Mouse (Mus musculus): ENCODE measurements around the gene Btbd18.

Gene Btbd18

DNA sequence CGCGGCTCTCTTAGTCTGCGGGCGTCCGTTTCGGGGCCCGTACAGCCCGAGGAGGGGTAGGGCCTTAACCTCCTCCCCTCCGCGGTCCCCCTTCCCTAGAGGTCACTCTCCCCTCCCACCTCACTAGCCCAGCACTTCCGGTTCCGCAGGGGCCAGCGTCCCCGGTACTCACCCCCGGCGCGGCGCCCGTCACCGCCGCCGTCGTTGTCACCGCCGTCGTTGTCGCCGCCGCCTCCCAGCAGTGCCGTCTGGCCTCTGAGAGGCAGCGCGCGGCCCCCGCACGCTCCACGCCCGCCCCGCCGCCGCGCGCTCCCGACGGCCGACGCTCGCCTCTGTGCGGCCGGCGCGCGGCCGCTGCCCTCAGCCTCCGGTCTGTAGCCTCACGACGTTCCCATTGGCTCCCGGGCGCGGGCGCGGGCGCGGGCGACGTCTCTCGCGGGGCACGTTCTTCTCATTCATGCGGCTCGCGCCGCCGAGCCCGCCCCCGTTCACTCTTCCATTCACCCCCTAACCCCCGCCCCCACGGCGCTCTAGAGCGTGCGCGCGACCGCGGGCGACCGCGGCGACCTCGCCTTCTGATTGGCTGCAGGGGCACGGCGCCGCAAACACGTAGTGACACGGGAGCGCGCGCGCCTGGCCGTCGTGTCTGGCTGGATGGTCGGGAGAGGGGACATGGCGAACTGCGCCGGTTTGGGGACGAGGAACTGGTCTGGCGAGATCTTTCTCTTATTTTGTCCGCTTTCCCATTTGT, 56.1 kb downstream of the Btbd18 start, which contains the start of gene Zdhhc5:
Gene Zdhhc5 (minus strand): TSS at position 370 of the 751 bp plus-strand sequence.
- ChIA-PET POLR2A (interaction anchor here in 3 of 4 experiments (0.8 to 8.6 kb wide), 25 partner anchors 8 to 136 kb away, joined by 3 to 83 read pairs (median 6); partner anchors contain the start of genes Clp1 (in 2 of the 3), Gm19426 (in 2 of the 3), Ctnnd1 (in 1 of the 3) and Gm28635 (in 1 of the 3)), CTCF (interaction anchor here in 1 of 4 experiments (0.5 kb wide), 1 partner anchor 1030 kb away, joined by 4 read pairs; no protein-coding TSS in a partner anchor)

DNA sequence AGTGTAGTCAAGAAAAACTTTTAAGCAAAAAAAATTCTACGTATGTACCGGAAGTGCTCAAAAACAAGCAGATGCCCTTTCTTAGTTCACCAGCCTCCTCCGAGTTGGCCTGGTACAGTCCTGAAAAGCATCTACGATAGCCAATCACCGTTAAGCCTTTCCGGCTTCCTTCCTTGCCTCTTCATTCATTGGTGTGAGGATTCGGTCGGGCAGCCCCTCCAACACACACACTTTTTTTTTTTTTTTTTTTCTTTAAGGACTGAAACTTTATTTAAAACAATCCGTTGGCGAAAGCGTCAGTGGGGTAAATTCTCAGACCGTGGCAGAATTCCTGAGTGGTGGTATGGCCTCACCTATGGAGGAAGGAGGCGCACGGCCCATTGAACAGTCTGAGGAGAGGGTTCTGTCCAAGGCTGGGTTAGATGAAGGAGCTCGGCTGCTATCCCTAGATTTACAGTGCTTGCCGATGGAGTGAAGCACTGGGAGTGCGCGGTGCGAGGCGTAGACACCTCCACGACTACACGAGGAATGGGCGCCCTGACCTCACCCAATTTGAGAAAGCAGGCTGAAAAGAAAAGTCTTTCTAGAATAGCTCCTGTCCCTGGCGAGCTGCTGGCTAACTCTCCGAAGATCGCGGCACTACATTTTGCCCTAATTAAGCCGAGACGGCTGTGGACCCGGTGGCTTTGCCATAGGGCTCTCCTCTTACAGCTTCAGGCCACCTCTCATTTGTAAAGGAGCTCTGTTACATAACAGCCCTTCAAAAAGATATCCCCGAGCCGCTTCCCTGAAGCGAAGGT, 56.9 kb downstream of the Btbd18 start:
- ChIA-PET CTCF (interaction anchor here in 2 of 4 experiments (0.7 to 0.9 kb wide), 2 partner anchors 94 to 133 kb away, joined by 3 read pairs; no protein-coding TSS in a partner anchor), POLR2A (interaction anchor here (0.5 to 3.4 kb wide), 52 partner anchors 7 to 1624 kb away, joined by 3 to 48 read pairs (median 4); partner anchors contain the start of genes Clp1 (in 4 of the 4), Gm19426 (in 2 of the 4), Gm28635 (in 2 of the 4) and Med19 (in 2 of the 4))

DNA sequence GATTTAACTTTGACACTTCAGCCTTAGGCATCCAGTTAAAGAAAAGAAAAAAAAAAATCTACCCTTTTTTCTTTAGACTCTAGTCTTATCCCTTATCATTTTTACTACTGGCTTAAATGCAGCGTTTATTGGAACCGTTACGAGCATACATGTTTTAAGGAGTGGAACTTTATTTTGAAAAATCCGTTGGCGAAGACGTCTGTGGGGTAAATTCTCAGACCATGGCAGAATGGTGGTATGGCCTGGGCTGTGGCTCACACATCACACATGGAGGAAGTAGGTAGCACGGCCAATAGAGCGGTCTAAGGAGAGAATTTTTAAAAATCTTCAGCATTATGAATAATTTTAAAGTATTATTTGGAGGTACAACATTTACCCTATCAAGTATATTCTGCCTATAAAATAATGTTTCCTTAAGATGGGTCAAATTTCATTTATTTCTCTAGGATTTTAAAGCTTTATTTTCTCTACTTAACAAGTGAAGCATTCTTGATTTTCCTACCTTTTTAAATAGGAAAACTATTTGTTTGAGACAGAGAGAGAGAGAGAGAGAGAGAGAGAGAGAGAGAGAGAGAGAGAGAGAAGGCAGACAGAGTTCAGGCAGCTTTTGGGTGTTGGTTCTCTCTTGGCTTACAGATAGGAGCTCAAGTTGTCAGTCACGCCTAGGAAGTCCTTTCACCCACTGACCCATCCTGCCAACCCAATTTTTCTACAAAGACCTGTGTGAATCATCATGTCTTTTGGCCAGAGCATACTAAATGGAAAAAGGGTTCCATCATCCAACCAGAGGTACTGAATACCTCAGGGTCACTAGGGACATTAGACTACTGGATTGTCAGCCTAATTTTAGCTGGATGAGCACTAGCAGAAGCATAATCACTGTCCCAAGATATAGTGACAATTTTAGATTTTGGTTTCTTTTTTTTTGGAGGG, 57.8 kb downstream of the Btbd18 start:
- ChIA-PET POLR2A (interaction anchor here (0.5 to 3.4 kb wide), 60 partner anchors 8 to 1625 kb away, joined by 3 to 48 read pairs (median 4); partner anchors contain the start of genes Clp1 (in 4 of the 4), Gm19426 (in 2 of the 4), Gm28635 (in 2 of the 4) and Med19 (in 2 of the 4)), CTCF (interaction anchor here in 2 of 4 experiments (0.5 to 0.9 kb wide), 3 partner anchors 21 to 169 kb away, joined by 3 to 4 read pairs (median 4); no protein-coding TSS in a partner anchor)

DNA sequence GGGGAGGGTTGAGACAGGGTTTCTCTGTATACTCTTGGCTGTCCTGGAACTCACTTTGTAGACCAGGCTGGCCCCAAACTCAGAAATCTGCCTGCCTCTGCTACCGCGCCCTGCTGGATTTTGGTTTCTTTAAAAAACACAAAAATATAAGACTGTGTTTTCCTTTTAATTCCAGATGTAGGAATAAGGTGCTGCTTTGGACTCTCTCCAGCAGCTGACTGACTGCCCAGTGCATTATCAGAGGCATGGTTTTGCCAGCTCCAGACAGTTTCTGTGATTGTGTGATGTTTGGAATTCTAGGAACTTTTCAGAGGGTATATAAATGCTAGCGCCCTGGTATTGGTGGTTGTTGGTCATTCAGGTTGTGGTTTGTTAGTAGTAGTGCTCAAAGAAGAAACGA, 58.5 kb downstream of the Btbd18 start:
- CTCF ChIA-PET = interaction anchor here in 2 of 4 experiments (0.5 to 0.8 kb wide), 2 partner anchors 20 to 168 kb away, joined by 4 read pairs; no protein-coding TSS in a partner anchor
- POLR2A ChIA-PET = interaction anchor here in 3 of 4 experiments (0.6 to 3.4 kb wide), 22 partner anchors 8 to 223 kb away, joined by 3 to 48 read pairs (median 6); partner anchors contain the start of genes Clp1 (in 2 of the 3), Gm19426 (in 1 of the 3) and Ube2l6 (in 1 of the 3)
